Mouse (Mus musculus) left cerebral cortex, adult 2 months (tissue): ENCODE measurements at regions not wholly inside any gene's neighbourhood (a gene's known extent, or its start where the extent isn't known, plus 50 kb on each side); places are given as distances from the start of the nearest gene placed in this dataset.

ENCODE experiments used
- DNase-seq, 2 experiments: peaks; one replicate each; pipeline ENCODE4 v3.0.0; 2021 to 2022; ENCODE audit warnings: low spot score in 2 of 2, mixed read lengths in 1 of 2; ENCODE audit errors: extremely low spot score in 1 of 2
- H3K27ac ChIP-seq: fragments of 200-600 bp; 2 replicates; pipeline ENCODE4 v1.8.1; 2022
- H3K4me3 ChIP-seq: fragments of 200-600 bp; 2 replicates; pipeline ENCODE4 v1.8.1; 2022
- CTCF ChIP-seq: fragments of 200-600 bp; IDR thresholded peaks from 2 replicates; pipeline ENCODE4 v1.8.1; 2022; ENCODE audit warnings: antibody characterized with exemption, mild to moderate bottlenecking, moderate library complexity
- intact Hi-C: fragments of 180-260 bp; cut with DNase I; formaldehyde crosslinking; loops from one replicate; pipeline ENCODE4 v1.15.1; 2025

- no peak overlapping the region for H3K4me3 ChIP-seq
These were observed 387.5 kb upstream of the Xrcc4 start for GRCm38 (mm10) chr13:90476880-90477279.

GRCm38 (mm10) chr13:90474507-90474906 lies 385.1 kb upstream of the Xrcc4 start:
- no peak overlapping the region for H3K27ac ChIP-seq
- no peak for TF ChIP-seq CTCF
- DNase-seq, result no peak
- intact Hi-C loops, result no loop called here
- no peak overlapping the region for H3K4me3 ChIP-seq

More at GRCm38 (mm10) chr13:90476880-90477279, 387.5 kb upstream of the Xrcc4 start:
- intact Hi-C loops, result no loop called here
- no peak for DNase-seq
- TF ChIP-seq CTCF, result no peak
- no peak overlapping the region for H3K27ac ChIP-seq

- Histone ChIP-seq H3K4me3 (no peak overlapping the region), H3K27ac (no peak overlapping the region)
These were observed 384.6 kb upstream of the Xrcc4 start for GRCm38 (mm10) chr13:90474053-90474452.

GRCm38 (mm10) chr13:90473041-90473825 lies 383.8 kb upstream of the Xrcc4 start:
- no peak for TF ChIP-seq CTCF
- Histone ChIP-seq H3K4me3 (no peak overlapping the region), H3K27ac (no peak overlapping the region)
- DNase-seq, result no peak
- intact Hi-C loops, result no loop called here

More at GRCm38 (mm10) chr13:90474053-90474452, 384.6 kb upstream of the Xrcc4 start:
- no peak for DNase-seq
- intact Hi-C loops, result no loop called here
- no peak for TF ChIP-seq CTCF

GRCm38 (mm10) chr13:90466096-90466495 lies 376.7 kb upstream of the Xrcc4 start:
- intact Hi-C loops, result no loop called here
- TF ChIP-seq CTCF, result no peak
- no peak overlapping the region for H3K4me3 ChIP-seq
- no peak for DNase-seq
- no peak overlapping the region for H3K27ac ChIP-seq

GRCm38 (mm10) chr13:90464051-90464450 lies 374.6 kb upstream of the Xrcc4 start:
- intact Hi-C loops, result no loop called here
- no peak for TF ChIP-seq CTCF
- no peak for DNase-seq

GRCm38 (mm10) chr13:90463381-90463780 lies 374.0 kb upstream of the Xrcc4 start:
- no peak for TF ChIP-seq CTCF
- DNase-seq, result no peak
- H3K27ac ChIP-seq, result no peak overlapping the region
- no peak overlapping the region for H3K4me3 ChIP-seq
- intact Hi-C loops, result no loop called here

More at GRCm38 (mm10) chr13:90464051-90464450, 374.6 kb upstream of the Xrcc4 start:
- no peak overlapping the region for H3K4me3 ChIP-seq
- H3K27ac ChIP-seq, result no peak overlapping the region

GRCm38 (mm10) chr13:90454631-90455030 lies 365.2 kb upstream of the Xrcc4 start:
- Histone ChIP-seq H3K4me3 (no peak overlapping the region), H3K27ac (no peak overlapping the region)
- no peak for TF ChIP-seq CTCF
- intact Hi-C loops, result no loop called here
- no peak for DNase-seq

GRCm38 (mm10) chr13:90426901-90427300 lies 337.5 kb upstream of the Xrcc4 start:
- no peak for TF ChIP-seq CTCF
- no peak for DNase-seq
- no peak overlapping the region for H3K27ac ChIP-seq
- no peak overlapping the region for H3K4me3 ChIP-seq
- intact Hi-C loops, result no loop called here

GRCm38 (mm10) chr13:90425379-90425778 lies 336.0 kb upstream of the Xrcc4 start:
- intact Hi-C loops, result no loop called here

GRCm38 (mm10) chr13:90424541-90424940 lies 335.1 kb upstream of the Xrcc4 start:
- no peak for TF ChIP-seq CTCF
- Histone ChIP-seq H3K27ac (no peak overlapping the region), H3K4me3 (no peak overlapping the region)
- intact Hi-C loops, result no loop called here
- no peak for DNase-seq

More at GRCm38 (mm10) chr13:90425379-90425778, 336.0 kb upstream of the Xrcc4 start:
- no peak for DNase-seq
- H3K27ac ChIP-seq, result no peak overlapping the region
- TF ChIP-seq CTCF, result no peak
- no peak overlapping the region for H3K4me3 ChIP-seq

GRCm38 (mm10) chr13:90420966-90421365 lies 331.6 kb upstream of the Xrcc4 start:
- DNase-seq, result no peak
- Histone ChIP-seq H3K27ac (no peak overlapping the region), H3K4me3 (no peak overlapping the region)
- intact Hi-C loops, result no loop called here
- no peak for TF ChIP-seq CTCF

GRCm38 (mm10) chr13:90404392-90404791 lies 315.0 kb upstream of the Xrcc4 start:
- TF ChIP-seq CTCF, result no peak
- DNase-seq, result no peak
- intact Hi-C loops, result no loop called here
- Histone ChIP-seq H3K27ac (no peak overlapping the region), H3K4me3 (no peak overlapping the region)
